Mouse (Mus musculus): ENCODE measurements around the gene Nudt8.
A peak's percentile ranks its signal among the peaks of the same experiment; 100 is the strongest.
"Not testable (repeated sequence)": the region's sequence is repeated elsewhere in the genome, so short reads cannot be mapped to it uniquely, and the experiment has no call there.

Nudt8 gene

GRCm38 (mm10) chr19:4017921-4018587 lies 17.7 kb downstream of the Nudt8 start:
- no peak for DNase-seq

- DNase-seq, result peak; percentile 85
Observed at GRCm38 (mm10) chr19:4018743-4019583, 18.6 kb downstream of the Nudt8 start.

DNA sequence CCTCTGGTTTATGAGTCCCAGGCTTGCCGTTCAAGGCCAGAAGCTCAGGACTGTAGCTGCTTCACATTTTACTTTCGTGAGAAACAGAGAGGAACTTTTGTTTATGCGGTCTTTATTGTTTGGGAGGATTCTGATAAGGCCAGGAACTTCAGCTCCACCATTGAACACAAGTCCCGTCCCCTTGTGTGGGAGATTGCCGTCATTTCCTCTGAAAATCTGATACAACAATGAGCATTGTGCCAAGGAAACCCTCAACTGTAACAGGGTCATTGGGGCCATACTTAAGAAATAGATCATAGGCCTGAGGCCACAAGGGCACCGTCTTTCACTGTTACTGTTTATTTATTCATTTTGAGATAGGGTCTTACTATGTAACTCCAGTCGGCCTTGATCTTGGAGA lies 22.8 kb downstream of the Nudt8 start:
- DNase-seq, result no peak

GRCm38 (mm10) chr19:4027576-4027975 lies 27.2 kb downstream of the Nudt8 start:
- no peak for DNase-seq

GRCm38 (mm10) chr19:4032668-4033067 lies 32.3 kb downstream of the Nudt8 start:
- DNase-seq, result no peak

DNA sequence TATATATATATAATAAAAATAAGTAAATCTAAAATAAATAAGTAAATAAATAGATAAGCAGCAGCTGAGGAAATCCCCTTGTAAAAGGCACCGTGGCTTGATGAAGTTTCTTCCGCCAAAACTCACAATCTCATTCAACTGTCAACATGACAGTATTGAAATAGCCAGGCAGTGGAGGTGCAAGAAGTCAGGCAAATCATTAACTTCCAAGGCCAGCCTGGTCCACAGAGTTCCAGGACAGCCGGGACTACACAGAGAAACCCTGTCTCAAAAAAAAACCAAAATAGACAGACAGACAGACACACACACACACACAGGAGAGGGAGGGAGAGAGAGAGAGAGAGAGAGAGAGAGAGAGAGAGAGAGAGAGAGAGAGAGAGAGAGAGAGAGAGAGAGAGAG lies 32.9 kb downstream of the Nudt8 start:
- DNase-seq, result no peak

DNA sequence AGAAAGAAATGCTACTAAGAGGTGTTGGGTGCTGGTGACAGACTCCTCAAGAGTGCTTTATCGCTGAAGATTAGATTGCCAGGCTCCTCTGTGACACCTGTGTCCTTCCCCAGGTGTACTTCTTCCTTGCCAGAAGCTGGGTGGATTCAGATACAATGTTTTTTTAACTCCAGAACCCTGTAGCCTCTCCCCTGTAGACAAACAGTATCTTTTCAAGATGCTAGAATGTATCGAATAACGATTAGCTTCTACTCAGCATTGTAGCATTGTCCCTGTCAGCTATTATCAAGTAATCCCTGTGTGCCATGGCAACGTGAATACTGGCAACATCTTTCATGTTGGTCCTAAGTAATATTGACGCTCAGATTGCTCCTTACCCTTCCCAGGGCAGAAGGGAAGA lies 33.4 kb downstream of the Nudt8 start:
- DNase-seq, result no peak

DNA sequence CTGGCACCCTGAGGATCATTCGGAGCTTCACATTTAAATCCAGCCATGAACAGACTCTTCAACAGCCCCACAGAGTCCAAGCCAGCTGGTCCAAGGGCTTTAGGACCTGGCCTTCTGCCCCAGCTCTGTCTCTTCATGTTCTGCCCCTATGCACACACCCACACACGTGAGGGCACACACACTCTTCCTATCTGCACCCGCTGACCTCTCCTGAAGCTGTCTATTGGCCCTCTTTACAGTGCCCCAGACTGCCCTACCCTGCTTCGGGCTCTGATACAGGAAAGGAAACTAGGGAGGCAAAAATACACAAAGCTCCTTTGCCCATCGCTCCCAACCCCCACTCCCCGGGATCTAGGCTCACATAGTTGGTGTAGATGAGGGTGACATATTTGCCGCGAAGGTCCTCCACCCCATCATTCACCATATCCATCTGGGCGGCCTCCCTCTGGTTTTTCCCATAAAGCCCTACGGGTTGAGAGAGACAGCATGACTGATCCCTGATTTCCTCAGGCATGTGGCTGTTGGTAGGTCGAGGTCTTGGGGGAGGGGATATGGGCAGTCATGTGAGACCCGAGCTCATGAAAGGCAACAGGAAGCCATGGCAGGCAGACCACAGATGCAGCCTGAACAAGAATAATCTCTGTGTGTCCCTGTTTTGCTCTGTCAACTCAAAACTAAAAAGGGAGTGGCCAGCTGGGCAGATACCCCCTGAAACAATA lies 36.1 kb downstream of the Nudt8 start:
- DNase-seq, result no peak

- DNase-seq, result not testable (repeated sequence)
Observed at GRCm38 (mm10) chr19:4037154-4037787, 36.9 kb downstream of the Nudt8 start.

DNA sequence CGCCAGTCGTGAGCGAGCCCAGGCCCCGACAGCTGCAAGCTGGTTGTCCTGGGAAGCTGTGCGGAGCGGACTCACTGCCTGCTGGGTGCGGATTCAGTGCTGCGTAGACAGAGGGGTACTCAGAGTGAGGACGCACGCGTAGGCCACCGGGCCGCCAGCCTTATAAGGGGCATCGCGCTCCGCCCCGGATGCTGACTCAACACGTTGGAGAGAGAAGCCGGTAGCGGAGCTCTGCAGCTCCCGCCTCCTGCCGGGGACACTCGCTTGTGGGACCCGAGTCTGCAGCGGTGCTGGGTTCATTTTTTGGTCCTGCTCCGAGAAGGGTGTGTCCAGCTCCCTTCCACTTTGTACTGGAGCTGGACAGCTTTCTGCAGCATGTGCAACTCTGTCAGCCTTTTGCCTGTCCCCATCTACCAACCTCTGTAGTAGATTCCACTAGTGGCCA lies 37.4 kb downstream of the Nudt8 start, which contains the start of gene Gstp1:
TSS of gene Gstp1 (minus strand) at position 198 of the 445 bp plus-strand sequence.
- peak; percentile 90 for DNase-seq

- not testable (repeated sequence) for DNase-seq
Observed at GRCm38 (mm10) chr19:4040941-4041340, 40.6 kb downstream of the Nudt8 start.

GRCm38 (mm10) chr19:4041500-4041899 lies 41.1 kb downstream of the Nudt8 start:
- not testable (repeated sequence) for DNase-seq

- peak; percentile 46 for DNase-seq
Observed at GRCm38 (mm10) chr19:4042124-4042523, 41.7 kb downstream of the Nudt8 start.

DNA sequence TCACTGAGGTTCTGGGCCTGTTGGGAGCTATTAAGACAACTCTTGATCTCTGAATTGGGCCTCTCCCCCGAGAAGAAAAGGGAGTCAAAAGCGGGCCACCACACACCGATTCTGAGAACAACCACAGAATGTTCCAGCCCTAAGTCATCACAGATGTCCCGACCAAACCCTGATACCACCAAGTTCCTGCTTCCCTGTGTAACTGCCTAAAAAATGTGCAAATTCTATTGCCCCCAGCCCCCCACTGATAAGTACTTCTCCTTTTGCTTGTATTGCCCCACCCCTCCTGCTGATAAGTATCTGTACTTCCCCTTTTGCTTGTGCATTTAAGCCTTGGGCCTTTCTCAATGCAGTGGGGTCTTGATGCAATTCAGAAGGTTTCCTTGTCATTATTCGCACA lies 43.7 kb downstream of the Nudt8 start:
- DNase-seq, result not testable (repeated sequence)

DNA sequence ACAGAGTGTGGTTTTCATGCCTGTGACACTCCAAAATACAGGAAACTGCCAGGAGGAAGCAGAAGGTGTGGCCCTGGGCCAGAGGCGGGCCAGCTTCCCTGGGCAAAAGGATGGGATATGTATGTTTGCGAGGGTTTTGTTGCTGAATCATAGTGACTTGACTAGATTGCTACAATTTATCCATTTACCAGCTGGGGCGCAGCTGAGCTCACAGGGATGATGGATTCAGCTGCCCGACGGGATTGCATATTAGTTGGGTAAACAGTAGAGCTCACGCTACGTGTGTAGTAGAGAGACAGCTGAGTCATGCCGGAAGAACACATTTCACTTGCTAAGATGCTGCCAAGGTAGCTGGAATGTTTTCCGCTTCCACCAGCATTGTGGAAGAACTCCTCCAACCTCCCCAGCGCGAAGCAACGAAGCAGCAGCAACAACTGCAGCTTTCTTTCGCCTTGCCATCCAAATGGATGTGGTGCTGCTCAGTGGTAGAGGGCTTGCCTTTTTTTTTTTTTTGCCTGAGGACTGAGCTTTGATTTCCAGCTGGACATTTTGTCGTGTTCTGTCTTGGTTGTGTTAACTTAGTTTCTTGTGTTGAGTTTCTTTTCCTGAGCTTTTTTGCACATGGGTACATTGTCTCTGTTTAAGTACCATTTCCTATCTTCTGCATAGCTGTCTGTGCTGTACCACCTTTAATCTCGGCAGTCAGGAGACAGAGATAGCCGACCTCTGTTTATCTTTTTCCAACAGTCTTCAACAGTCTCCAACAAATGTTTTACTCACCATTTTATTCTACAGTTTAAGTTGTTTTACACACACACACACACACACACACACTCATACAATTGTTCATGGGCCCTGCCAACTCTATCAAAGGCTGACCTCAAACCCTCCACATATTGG lies 45.8 kb downstream of the Nudt8 start, which contains the start of gene Gstp2:
TSS of gene Gstp2 (minus strand) at position 58 of the 900 bp plus-strand sequence.
- peak; percentile 81 for DNase-seq

DNA sequence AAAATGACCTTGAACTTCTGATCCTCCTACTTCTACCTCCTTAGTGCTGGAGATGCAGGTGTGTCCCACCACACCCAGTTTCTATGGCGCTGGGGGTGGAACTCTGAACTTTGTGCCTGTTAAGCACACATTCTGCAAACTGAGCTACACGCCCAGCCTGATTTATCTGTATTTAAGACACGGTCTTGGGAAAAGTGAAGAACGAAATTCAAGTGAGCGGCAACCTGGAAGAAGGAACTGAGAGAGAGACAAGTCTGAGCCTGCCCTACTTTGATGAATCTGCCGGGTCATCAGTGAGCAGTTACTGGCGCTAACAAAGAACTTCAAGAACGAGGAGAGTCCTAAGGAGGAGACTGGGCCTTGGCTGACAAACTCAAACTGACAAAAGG lies 46.5 kb downstream of the Nudt8 start:
- DNase-seq, result no peak

GRCm38 (mm10) chr19:4047859-4048258 lies 47.5 kb downstream of the Nudt8 start:
- peak; percentile 93 for DNase-seq

- DNase-seq, result not testable (repeated sequence)
Observed at GRCm38 (mm10) chr19:4049069-4049468, 48.7 kb downstream of the Nudt8 start.

- no peak for DNase-seq
Observed at GRCm38 (mm10) chr19:4051016-4051415, 50.6 kb downstream of the Nudt8 start.

All from lung, postnatal 14 days (tissue).